Mouse (Mus musculus): Measurements from ENCODE around the gene Fam89b. TPM values are rescaled to one million over a fixed set of nuclear protein-coding genes. Genes with fewer than 3 reads are reported as not detected.
A peak's percentile ranks its signal among the peaks of the same experiment; 100 is the strongest.

Gene Fam89b
- 21.1 and 24.4 TPM in 2 replicates for total RNA-seq (2017)

DNA sequence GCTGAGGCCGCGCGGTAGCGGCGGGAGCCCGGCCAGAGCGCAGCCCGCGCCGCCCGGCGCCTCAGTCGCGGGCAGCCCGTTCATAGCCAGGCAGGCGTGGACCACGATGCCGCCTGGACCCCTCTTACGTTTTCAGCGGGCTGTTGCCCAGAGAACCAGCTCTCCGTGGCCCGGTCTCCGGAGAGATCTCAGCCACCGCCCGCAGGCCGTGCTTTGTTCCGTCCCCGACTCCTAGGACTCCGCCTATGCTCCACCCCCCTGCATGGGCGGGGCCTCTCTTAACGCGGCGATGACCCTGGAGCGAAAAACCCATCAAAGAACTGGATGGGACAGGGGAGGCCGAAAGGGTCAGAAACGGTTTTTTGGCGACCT lies at the start of gene Fam89b:
Fam89b (minus strand) TSS at position 210 of the 372 bp plus-strand sequence.
- peak; percentile 45 for ATAC-seq (ENCODE audit: extremely low read depth, insufficient number of reproducible peaks, low FRiP score, poor library complexity, severe bottlenecking)

DNA sequence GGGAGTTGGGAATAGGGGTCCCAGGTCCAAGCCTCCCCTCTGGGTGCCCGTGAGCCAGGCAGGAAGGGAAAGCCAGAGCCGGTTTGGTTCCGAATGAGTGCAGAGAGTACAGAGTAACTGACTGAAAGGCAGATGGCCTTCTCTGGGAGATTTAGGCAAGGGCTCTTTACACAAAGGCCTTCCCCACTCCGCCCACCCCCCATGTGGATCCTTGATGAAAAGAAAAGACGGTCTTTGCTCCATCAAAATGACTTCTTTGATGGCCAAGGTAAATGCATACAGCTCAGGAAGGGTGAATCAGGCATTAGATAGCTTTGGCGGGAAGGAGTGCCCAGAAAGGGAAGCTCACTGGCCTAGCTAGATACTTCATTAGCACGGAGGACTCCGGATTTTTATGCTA lies 48.9 kb upstream of the Fam89b start:
- no peak for ATAC-seq (ENCODE audit: extremely low read depth, insufficient number of reproducible peaks, low FRiP score, poor library complexity, severe bottlenecking)

DNA sequence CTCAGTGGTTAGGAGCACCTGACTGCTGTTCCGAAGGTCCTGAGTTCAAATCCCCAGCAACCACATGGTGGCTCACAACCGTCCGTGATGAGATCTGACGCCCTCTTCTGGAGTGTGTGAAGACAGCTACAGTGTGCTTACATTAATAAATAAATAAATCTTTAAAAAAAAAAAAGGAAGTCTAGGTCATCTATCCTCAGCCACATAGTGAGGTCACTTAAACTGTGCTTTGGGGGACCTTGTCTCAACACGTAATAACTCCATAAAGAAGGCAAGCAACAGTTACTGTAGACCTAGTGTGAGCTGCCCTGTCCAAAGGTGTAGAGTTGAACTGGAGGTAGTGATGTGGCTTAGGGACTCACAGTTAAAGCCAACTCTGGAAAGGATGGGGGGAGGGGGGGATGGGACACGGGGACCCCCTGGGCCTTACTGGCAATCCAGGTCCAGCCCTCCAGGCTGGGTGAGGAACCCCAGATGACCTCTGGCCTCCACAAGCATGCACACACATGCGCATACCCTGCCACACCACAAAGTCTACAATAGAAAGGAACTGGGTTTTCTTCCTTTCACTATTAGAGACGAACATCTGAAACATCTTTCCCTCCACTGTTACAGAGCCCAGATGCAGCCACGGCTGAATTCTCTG lies 48.1 kb upstream of the Fam89b start:
- ATAC-seq (ENCODE audit: extremely low read depth, insufficient number of reproducible peaks, low FRiP score, poor library complexity, severe bottlenecking) = no peak

DNA sequence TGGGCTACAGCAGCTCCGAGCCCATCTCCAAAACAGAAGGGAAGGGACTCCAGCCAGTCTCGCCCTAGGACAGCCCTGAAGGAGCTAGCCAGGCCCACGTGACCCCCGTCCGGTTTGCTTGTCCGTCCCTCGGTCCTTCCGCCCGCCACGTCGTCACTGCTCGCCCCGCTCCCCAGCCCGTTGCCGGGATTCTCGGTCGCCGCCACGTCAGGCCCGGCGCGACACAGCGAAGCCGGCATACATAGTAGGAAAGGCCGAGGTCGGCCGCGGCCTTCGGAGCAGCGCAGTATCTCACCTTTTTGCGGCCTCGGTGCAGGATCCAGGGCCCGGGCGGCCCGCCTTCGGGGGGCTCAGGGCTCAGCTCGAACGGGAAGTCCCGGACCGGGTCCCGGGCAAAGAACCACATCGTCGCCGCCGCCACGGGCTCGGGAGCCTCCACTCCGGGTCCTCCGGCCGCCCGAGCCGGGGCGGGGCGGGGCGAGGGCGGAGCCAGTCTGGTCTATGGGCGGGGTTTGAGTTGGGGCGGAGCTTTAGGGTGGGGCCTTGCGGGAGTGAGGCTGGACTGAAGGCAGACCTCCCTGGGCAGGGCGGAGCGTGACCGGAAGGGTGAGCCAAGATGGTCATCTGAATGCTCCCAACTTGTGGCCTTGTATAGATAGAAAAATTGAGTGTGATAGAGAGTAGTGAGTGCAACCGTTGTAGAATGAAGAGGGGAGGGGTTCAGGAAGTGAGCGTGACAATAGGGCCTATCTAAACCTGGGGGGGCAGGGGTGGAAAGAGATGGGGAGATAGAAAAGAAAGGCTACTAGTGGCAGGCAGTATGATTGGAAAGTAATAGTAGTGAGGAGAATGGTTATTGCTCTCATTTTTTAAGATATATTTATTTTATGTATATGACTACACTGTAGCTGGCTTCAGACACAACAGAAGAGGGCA lies 41.7 kb upstream of the Fam89b start, which contains the start of gene Scyl1:
Scyl1 (minus strand) TSS at position 495 of the 936 bp plus-strand sequence.
- ATAC-seq (ENCODE audit: extremely low read depth, insufficient number of reproducible peaks, low FRiP score, poor library complexity, severe bottlenecking) = peak; percentile 86

DNA sequence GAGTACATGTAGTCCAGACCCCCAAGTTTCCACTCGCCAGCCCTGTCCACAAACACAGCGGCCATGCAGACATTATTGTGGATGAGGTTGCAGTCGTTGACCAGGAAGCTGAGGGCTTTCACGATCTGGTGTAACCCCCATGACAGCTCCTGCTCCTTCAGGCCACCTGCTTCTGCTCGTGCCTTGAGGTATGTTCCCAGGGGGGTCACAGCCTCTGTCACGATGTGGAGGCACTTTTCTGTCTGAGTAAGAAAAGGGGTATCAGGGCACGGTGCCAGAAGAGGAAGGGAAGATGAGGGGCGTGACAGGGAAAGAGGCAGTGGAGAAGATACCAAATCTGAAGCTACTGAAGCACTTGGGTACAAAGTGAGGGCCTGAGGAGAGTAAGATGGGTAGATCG lies 40.9 kb upstream of the Fam89b start:
- no peak for ATAC-seq (ENCODE audit: extremely low read depth, insufficient number of reproducible peaks, low FRiP score, poor library complexity, severe bottlenecking)

DNA sequence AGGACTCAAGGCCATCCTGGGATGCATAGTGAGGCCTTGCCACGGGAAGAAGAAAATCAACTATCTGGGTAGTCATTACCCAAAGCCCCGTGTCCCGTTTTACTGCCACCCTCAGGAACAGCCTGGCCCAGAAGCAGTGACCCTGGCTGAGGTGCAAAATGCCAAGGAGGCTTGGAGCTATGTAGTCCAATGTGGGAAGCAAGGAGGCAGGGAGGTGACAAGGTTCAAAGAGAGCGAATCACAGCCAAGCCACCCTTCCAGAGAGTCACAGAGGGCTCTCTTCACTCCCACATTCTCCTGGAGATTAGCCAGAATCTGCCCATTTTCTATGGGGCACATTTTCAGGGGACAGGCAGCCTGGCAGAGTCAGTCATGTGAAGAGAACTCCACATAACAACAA lies 37.8 kb upstream of the Fam89b start:
- ATAC-seq (ENCODE audit: extremely low read depth, insufficient number of reproducible peaks, low FRiP score, poor library complexity, severe bottlenecking) = no peak

DNA sequence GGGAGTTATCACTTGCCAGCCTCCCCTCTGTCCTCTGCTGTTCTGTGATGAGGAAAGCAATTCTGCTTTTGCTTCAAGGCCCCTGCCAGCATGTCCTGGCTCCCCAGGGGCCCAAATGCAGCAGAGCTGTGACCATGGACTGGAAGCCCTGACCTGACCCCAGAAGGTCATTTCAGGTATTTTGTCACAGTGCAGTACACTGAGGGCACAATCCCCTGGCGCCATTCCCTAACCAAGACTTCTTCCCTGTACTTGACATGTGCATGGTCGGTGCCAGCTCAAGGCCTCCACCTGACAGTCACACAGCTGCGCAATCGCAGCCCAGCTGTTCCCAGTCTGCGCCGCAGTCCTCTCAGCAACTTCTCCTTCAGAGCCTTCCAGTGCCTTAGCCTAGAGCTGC lies 33.7 kb upstream of the Fam89b start:
- no peak for ATAC-seq (ENCODE audit: extremely low read depth, insufficient number of reproducible peaks, low FRiP score, poor library complexity, severe bottlenecking)

DNA sequence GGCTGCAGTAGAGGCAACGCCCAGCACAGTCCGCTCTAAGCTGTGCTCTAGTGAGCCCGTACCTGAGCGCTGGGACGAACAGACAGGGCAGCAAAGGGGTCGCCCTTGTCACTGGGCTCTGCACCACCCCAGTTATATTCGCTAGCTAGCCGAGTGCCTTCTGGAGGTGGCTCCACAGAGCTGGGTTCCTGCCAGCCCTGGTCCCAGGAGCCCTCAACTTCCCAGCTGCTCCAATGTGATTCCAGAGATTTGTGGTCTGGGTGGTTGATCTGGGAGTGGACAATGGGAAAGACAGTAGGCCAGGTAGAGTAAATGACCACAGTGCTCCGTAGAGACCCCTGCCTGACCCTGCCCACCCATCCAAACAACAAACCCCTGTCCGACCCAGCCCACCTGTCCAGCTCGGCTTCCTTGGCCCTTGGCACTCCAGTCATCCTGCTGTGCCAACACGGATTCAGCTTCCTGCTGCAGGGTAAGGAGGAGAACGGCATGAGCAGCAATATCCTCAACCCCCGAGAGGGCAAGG lies 29.5 kb upstream of the Fam89b start:
- ATAC-seq (ENCODE audit: extremely low read depth, insufficient number of reproducible peaks, low FRiP score, poor library complexity, severe bottlenecking) = no peak

DNA sequence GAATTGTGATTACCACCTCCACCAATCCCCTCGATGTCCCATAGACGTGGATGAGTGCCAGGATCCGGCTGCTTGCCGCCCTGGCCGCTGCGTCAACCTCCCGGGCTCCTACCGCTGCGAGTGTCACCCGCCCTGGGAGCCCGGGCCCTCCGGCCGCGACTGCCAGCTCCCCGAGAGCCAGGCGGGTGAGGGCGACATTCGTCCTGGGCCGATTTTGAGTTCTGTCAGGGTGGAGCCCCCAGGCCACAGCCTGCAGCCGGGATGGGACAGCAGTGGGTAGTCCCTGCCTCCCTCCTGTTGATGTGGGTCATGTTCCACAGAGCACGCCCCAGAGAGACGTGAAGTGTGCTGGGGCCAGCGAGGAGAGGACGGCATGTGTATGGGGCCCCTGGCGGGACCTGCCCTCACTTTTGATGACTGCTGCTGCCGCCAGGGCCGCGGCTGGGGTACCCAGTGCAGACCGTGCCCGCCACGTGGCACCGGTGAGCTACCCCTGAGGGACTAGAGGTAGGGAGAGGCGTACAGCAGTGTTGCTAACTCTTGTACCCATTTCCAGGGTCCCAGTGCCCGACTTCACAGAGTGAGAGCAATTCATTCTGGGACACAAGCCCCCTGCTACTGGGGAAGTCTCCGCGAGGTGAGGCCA lies 27.7 kb upstream of the Fam89b start:
- ATAC-seq (ENCODE audit: extremely low read depth, insufficient number of reproducible peaks, low FRiP score, poor library complexity, severe bottlenecking) = no peak

DNA sequence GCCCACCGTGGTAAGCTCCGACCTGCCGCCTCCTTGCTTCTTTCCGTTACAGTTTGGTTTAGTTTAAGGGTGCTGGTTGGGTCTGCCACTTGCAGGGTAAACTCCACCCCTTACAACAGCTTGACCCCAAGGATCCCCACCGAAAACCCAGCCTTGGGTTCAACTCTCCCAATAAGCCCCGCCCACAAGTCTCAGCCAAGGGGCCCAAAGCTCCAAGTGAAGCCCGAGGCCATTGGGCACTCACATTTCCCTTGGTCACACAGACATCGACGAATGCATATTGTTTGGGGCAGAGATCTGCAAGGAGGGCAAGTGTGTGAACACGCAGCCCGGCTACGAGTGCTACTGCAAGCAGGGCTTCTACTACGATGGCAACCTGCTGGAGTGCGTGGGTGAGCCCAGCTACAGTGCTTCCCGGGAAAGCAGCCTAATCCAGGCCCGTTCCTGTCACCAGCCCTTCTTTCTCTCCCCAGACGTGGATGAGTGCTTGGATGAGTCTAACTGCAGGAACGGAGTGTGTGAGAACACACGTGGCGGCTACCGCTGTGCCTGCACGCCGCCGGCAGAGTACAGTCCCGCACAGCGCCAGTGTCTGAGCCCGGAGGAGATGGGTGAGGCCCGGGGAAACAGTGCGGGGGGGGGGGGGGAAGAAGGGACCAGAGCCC lies 27.0 kb upstream of the Fam89b start:
- ATAC-seq (ENCODE audit: extremely low read depth, insufficient number of reproducible peaks, low FRiP score, poor library complexity, severe bottlenecking) = no peak

DNA sequence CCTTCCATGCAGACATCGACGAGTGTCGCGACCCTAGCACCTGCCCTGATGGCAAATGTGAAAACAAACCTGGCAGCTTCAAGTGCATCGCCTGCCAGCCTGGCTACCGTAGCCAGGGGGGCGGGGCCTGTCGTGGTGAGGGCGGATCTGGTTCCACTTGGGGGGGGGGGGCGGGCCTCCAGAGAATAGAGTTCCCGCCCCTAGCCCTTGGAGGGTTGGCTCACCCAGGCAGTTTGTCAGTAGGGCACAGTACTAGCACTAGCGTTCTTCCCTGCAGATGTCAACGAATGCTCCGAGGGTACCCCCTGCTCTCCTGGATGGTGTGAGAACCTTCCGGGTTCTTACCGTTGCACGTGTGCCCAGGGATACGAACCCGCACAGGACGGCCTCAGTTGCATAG lies 22.3 kb upstream of the Fam89b start:
- ATAC-seq (ENCODE audit: extremely low read depth, insufficient number of reproducible peaks, low FRiP score, poor library complexity, severe bottlenecking) = no peak

DNA sequence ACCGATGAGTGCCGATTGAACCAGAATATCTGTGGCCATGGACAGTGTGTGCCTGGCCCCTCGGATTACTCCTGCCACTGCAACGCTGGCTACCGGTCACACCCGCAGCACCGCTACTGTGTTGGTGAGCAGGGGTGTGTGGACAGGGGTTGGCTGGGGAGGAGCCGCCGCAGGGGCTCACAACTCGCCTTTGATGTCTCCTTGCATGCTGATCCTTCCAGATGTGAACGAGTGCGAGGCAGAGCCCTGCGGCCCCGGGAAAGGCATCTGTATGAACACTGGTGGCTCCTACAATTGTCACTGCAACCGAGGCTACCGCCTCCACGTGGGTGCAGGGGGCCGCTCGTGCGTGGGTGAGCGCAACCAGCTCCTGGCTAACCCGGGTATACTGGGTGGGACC lies 21.5 kb upstream of the Fam89b start:
- ATAC-seq (ENCODE audit: extremely low read depth, insufficient number of reproducible peaks, low FRiP score, poor library complexity, severe bottlenecking) = no peak

DNA sequence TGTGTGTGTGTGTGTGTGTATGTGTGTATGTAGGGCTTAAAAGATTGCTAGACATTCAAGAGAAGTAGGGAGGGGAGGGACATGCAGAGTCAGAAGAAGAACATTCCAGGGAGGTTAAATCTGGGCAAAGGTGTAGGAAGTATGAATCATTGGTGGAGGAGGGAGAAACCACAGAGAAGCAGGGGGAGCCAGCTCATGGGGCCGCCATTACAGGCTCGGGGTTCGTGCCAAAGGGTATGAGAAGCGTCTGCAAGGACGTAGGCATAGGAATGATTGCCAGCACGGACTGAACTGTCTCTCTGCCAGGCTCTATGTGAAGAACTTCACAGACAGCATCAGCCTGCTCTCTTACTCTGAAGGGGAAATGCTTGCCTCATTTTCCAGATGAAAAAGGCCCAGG lies 20.0 kb upstream of the Fam89b start:
- ATAC-seq (ENCODE audit: extremely low read depth, insufficient number of reproducible peaks, low FRiP score, poor library complexity, severe bottlenecking) = no peak

DNA sequence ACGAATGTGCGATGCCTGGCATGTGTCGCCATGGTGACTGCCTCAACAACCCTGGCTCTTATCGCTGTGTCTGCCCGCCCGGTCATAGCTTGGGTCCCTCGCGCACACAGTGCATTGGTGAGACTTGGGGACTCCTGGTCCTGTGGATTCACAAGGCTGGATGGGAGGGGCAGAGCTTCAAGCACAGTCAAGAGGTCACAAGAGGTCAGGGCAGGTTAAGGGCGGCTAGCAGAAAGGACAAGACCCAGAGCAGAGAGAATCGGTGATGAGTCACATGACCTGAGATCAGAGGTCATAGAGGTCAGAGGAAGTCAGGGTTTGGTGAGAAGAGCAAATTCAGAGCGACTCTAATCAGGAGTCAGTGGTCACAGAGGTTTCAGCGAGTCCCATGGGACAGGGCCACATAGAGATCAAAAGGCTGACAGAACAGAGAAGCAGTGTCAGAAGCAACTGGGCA lies 17.5 kb upstream of the Fam89b start:
- no peak for ATAC-seq (ENCODE audit: extremely low read depth, insufficient number of reproducible peaks, low FRiP score, poor library complexity, severe bottlenecking)

DNA sequence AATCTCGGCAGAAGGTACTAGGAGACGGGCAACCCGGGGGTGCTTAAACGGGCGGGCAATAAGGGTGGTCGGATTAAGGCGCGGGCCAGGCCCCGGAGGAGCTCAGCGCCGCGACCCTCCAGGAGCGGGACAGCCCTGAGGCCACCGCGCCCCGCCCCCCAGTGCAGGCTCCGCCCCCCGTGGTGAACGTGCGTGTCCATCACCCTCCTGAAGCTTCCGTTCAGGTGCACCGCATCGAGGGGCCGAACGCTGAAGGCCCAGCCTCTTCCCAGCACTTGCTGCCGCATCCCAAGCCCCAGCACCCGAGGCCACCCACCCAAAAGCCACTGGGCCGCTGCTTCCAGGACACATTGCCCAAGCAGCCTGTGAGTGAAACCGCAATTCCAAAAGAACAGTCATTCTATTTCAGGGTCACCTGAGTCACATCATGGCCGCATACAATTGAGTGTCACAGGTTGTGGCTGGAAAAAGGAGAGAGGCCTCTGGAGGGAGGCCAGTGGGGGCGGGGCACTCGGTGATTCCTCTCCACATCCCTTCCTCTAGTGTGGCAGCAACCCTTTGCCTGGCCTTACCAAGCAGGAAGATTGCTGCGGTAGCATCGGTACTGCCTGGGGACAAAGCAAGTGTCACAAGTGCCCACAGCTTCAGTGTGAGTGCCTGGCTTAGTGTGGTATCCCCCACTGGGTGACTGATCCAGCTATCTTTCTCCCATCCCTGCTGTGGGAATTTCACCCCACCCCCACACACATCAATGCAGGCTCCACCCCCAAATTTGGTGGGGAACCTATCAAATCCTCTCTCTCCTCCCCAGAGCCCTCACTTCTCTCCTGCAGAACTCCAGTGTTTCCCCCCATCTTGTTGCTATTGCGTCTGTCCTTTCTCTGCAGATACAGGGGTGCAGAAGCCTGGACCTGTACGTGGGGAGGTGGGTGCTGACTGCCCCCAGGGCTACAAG lies 16.6 kb upstream of the Fam89b start:
- ATAC-seq (ENCODE audit: extremely low read depth, insufficient number of reproducible peaks, low FRiP score, poor library complexity, severe bottlenecking) = no peak

DNA sequence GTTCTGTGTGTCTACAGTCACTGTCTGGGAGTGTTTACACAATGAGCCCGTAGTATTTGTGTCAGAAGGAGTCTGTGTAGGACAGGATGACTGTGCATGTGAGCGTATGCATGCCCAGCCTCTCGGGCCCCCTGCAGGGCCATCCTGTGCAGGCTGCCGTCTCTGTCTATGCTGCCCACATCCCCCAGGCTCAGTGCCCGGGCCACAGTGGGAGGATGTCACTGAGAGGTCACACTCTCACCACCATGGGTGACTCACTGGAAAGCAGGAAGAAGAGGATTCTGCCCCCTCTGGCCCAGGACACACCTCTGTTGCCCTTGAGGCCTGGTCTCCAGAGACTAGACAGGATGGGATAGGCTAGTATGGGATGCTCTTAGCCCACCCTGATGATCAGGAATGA lies 14.1 kb upstream of the Fam89b start:
- ATAC-seq (ENCODE audit: extremely low read depth, insufficient number of reproducible peaks, low FRiP score, poor library complexity, severe bottlenecking) = no peak; the same call in 1 of the 2 replicates

DNA sequence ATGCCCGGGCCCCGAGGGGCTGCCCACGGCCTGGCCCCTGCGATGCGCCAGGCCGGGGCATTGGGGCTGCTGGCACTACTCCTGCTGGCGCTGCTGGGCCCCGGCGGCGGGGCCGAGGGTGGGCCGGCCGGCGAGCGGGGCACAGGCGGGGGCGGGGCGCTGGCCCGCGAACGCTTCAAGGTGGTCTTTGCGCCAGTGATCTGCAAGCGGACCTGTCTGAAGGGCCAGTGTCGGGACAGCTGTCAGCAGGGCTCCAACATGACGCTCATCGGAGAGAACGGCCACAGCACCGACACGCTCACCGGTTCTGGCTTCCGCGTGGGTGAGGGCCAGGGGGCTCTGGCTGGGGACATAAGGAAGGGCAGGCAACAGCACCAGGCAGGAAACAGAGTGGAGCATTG lies 12.8 kb upstream of the Fam89b start:
- no peak for ATAC-seq (ENCODE audit: extremely low read depth, insufficient number of reproducible peaks, low FRiP score, poor library complexity, severe bottlenecking)

DNA sequence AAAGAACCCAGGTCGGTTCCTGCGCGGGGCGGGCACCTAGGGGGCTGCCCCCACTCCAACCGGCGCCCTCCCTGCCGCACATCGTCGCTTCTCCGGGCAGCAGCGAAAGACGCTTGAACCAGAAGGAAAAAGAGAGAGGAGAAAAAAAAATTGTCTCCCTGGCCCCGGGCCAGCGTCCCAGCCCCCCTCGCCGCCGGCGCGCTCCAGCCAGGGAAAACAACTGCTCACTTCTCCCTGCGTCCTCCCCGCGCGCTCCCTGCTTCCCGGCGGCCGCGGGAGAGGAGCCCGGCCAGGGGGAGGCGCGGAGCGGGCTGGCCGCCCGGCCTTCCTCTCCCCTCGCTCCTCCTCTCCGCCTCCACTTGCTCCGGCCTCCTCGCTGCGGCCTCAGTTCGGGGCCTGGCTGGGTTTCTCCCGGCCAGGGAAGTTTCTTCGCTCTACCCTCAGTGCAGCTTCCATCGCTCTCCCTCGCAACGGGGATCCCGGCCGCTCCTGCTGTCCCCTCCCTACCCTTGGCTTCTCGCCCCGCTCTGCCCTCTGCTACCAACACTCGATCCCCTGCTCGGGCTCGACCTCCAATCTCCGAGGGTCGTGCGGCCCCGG lies 12.3 kb upstream of the Fam89b start:
- ATAC-seq (ENCODE audit: extremely low read depth, insufficient number of reproducible peaks, low FRiP score, poor library complexity, severe bottlenecking) = no peak
